Mouse (Mus musculus) midbrain, embryonic 14.5 days (tissue): ENCODE results near the gene Mccc1. TPM values are rescaled to one million over a fixed set of nuclear protein-coding genes. Genes with fewer than 3 reads are reported as not detected.

Source experiments
- ATAC-seq: fragments of 200-750 bp; cut with Nextera tagmentation; 2 replicates; pipeline ENCODE4 v1.8.0; 2017; ENCODE audit warnings: moderate number of reproducible peaks, moderate library complexity; ENCODE audit not compliant: low FRiP score, low TSS enrichment
- DNase-seq: peaks from one replicate; pipeline ENCODE4 v3.0.0-alpha.2; 2015
- H3K27ac ChIP-seq: fragments of 300-500 bp; sonication (generic); replicated peaks from 2 replicates; pipeline ENCODE4 v1.5.1; 2014; ENCODE audit warnings: mild to moderate bottlenecking, low read depth, low read length, moderate library complexity
- H3K27me3 ChIP-seq: fragments of 300-500 bp; sonication (generic); 2 replicates; pipeline ENCODE4 v1.6.1; 2014; ENCODE audit warnings: low read length, control low read depth, mixed read lengths; ENCODE audit not compliant: control insufficient read depth, insufficient read depth
- H3K36me3 ChIP-seq: fragments of 300-500 bp; sonication (generic); 2 replicates; pipeline ENCODE4 v1.6.1; 2014; ENCODE audit warnings: low read length, control low read depth; ENCODE audit not compliant: control insufficient read depth, insufficient read depth
- H3K4me1 ChIP-seq: fragments of 300-500 bp; sonication (generic); 2 replicates; pipeline ENCODE4 v1.6.1; 2014; ENCODE audit warnings: mild to moderate bottlenecking, antibody characterized with exemption, low read length, control low read depth; ENCODE audit not compliant: control insufficient read depth, insufficient read depth
- H3K4me2 ChIP-seq: fragments of 300-500 bp; sonication (generic); 2 replicates; pipeline ENCODE4 v1.6.1; 2014; ENCODE audit warnings: mild to moderate bottlenecking, low read length, moderate library complexity
- H3K4me3 ChIP-seq: fragments of 300-500 bp; sonication (generic); replicated peaks from 2 replicates; pipeline ENCODE4 v1.5.1; 2014; ENCODE audit warnings: low read depth, low read length
- H3K9ac ChIP-seq: fragments of 300-500 bp; sonication (generic); replicated peaks from 2 replicates; pipeline ENCODE4 v1.6.1; 2014; ENCODE audit warnings: mild to moderate bottlenecking, low read length, moderate library complexity
- H3K9me3 ChIP-seq: fragments of 300-500 bp; sonication (generic); 2 replicates; pipeline ENCODE4 v1.6.1; 2016; ENCODE audit warnings: low read length, control low read depth, mixed read lengths; ENCODE audit not compliant: control insufficient read depth
- WGBS: fragments of 180-500 bp; shearing (Covaris S2); extraction: QIAGEN DNeasy Blood & Tissue Kit; methylation state at CpG from one replicate; pipeline ENCODE4 v1.1.7; 2014; 5-methylcytosine and 5-hydroxymethylcytosine counted together
- polyA plus RNA-seq: library from polyadenylated mRNA; unstranded; fragments of >200 nt; fragmentation: Nextera tagmentation; extraction: Ambion mirVana; gene quantifications from 2 replicates; pipeline ENCODE4 v1.2.1, GENCODE M21; 2014

Gene Mccc1
- polyA plus RNA-seq, 1 experiment from 2014 or later = 25.7 TPM

GRCm38 (mm10) chr3:35932735-35933404, 67.6 kb downstream of the Mccc1 start:
- peak overlapping the region; percentile 87 for H3K4me3 ChIP-seq
- WGBS = under 1% methylated on average over 56 of the region's 73 CpGs
- H3K9me3 ChIP-seq = no peaks in the 10 kb centered on the region
- peak overlapping the region; percentile 97 for H3K9ac ChIP-seq
- peaks cover 20% of the 10 kb centered on the region for H3K4me1 ChIP-seq
- no peaks in the 10 kb centered on the region for H3K27me3 ChIP-seq
- peak overlapping the region; percentile 93 for H3K27ac ChIP-seq
- peak; percentile 94 for ATAC-seq
- peak; percentile 91 for DNase-seq
- 0 out of 2 replicates have a peak, but pooled peaks cover 4% of the 10 kb centered on the region for H3K36me3 ChIP-seq
- H3K4me2 ChIP-seq = peak overlapping the region; percentile 79

GRCm38 (mm10) chr3:35931896-35932727, 68.4 kb downstream of the Mccc1 start:
- Histone ChIP-seq H3K9ac (peak overlapping the region; percentile 97), H3K4me3 (peak overlapping the region; percentile 87), H3K4me1 (peaks cover 20% of the 10 kb centered on the region), H3K27me3 (no peaks in the 10 kb centered on the region), H3K36me3 (0 out of 2 replicates have a peak, but pooled peaks cover 4% of the 10 kb centered on the region), H3K4me2 (peak overlapping the region; percentile 79), H3K27ac (peak overlapping the region; percentile 93), H3K9me3 (no peaks in the 10 kb centered on the region)
- WGBS = 1% methylated on average over 59 of the region's 65 CpGs
- DNase-seq (peak; percentile 75), ATAC-seq (peak; percentile 75)

GRCm38 (mm10) chr3:35931359-35931758, 69.1 kb downstream of the Mccc1 start:
- H3K36me3 ChIP-seq = no peaks in the 10 kb centered on the region
- peak overlapping the region; percentile 79 for H3K4me2 ChIP-seq
- H3K27ac ChIP-seq = no peak overlapping the region
- 32% methylated on average over 7 of the region's 7 CpGs for WGBS
- H3K9me3 ChIP-seq = no peaks in the 10 kb centered on the region
- peak overlapping the region; percentile 97 for H3K9ac ChIP-seq
- DNase-seq (no peak), ATAC-seq (no peak)
- H3K4me1 ChIP-seq = peaks cover 20% of the 10 kb centered on the region
- H3K4me3 ChIP-seq = peak overlapping the region; percentile 87
- no peaks in the 10 kb centered on the region for H3K27me3 ChIP-seq

GRCm38 (mm10) chr3:35929831-35930230, 70.6 kb downstream of the Mccc1 start:
- Histone ChIP-seq H3K9me3 (no peaks in the 10 kb centered on the region), H3K4me2 (no peak overlapping the region), H3K36me3 (no peaks in the 10 kb centered on the region), H3K4me3 (no peak overlapping the region), H3K27me3 (no peaks in the 10 kb centered on the region), H3K4me1 (peaks cover 20% of the 10 kb centered on the region), H3K9ac (no peak overlapping the region), H3K27ac (no peak overlapping the region)
- ATAC-seq (no peak), DNase-seq (no peak)
- WGBS = 87% methylated on average over 8 of the region's 8 CpGs

GRCm38 (mm10) chr3:35929406-35929805, 71.1 kb downstream of the Mccc1 start:
- H3K4me1 ChIP-seq = peaks cover 20% of the 10 kb centered on the region

GRCm38 (mm10) chr3:35925852-35926251, 74.6 kb downstream of the Mccc1 start:
- H3K27ac ChIP-seq = no peak overlapping the region
- no peaks in the 10 kb centered on the region for H3K27me3 ChIP-seq
- DNase-seq (no peak), ATAC-seq (no peak)
- H3K4me3 ChIP-seq = no peak overlapping the region
- H3K9me3 ChIP-seq = no peaks in the 10 kb centered on the region
- H3K4me2 ChIP-seq = no peak overlapping the region
- WGBS = 92% methylated on average over 2 of the region's 2 CpGs
- no peaks in the 10 kb centered on the region for H3K36me3 ChIP-seq
- peaks cover 9% of the 10 kb centered on the region for H3K4me1 ChIP-seq
- H3K9ac ChIP-seq = no peak overlapping the region

More at GRCm38 (mm10) chr3:35929406-35929805, 71.1 kb downstream of the Mccc1 start:
- ATAC-seq (no peak), DNase-seq (no peak)
- Histone ChIP-seq H3K9ac (no peak overlapping the region), H3K27ac (no peak overlapping the region), H3K4me2 (no peak overlapping the region), H3K4me3 (no peak overlapping the region), H3K9me3 (no peaks in the 10 kb centered on the region), H3K36me3 (no peaks in the 10 kb centered on the region), H3K27me3 (no peaks in the 10 kb centered on the region)
- 80% methylated on average over 3 of the region's 3 CpGs for whole genome bisulfite sequencing

GRCm38 (mm10) chr3:35924007-35924406, 76.5 kb downstream of the Mccc1 start:
- H3K27me3 ChIP-seq = no peaks in the 10 kb centered on the region
- ATAC-seq = no peak
- DNase-seq = no peak
- H3K9ac ChIP-seq = no peak overlapping the region
- no peak overlapping the region for H3K4me3 ChIP-seq
- no peaks in the 10 kb centered on the region for H3K36me3 ChIP-seq
- no peak overlapping the region for H3K4me2 ChIP-seq
- H3K27ac ChIP-seq = no peak overlapping the region
- whole genome bisulfite sequencing = 83% methylated on average over 3 of the region's 3 CpGs
- 0 out of 2 replicates have a peak, but pooled peaks cover 3% of the 10 kb centered on the region for H3K4me1 ChIP-seq
- no peaks in the 10 kb centered on the region for H3K9me3 ChIP-seq

- Histone ChIP-seq H3K4me3 (no peak overlapping the region), H3K4me2 (no peak overlapping the region), H3K36me3 (no peaks in the 10 kb centered on the region), H3K9ac (no peak overlapping the region), H3K4me1 (0 out of 2 replicates have a peak, but pooled peaks cover 3% of the 10 kb centered on the region), H3K27ac (no peak overlapping the region), H3K9me3 (no peaks in the 10 kb centered on the region), H3K27me3 (no peaks in the 10 kb centered on the region)
- no peak for ATAC-seq
- DNase-seq = no peak
- 73% methylated on average over 7 of the region's 7 CpGs for WGBS
Observed at GRCm38 (mm10) chr3:35923495-35923894, 77.0 kb downstream of the Mccc1 start.
